Mouse (Mus musculus) lung, embryonic 14.5 days (tissue): ENCODE results near the gene Itpk1. TPM values are rescaled to one million over a fixed set of nuclear protein-coding genes. Genes with fewer than 3 reads are reported as not detected.

Source experiments
- ATAC-seq: fragments of 200-750 bp; cut with Nextera tagmentation; 2 replicates; pipeline ENCODE4 v1.8.0; 2017; ENCODE audit warnings: mild to moderate bottlenecking, moderate TSS enrichment, moderate library complexity; ENCODE audit not compliant: insufficient read depth
- DNase-seq: peaks from one replicate; pipeline ENCODE4 v3.0.0-alpha.2; 2015
- H3K27ac ChIP-seq: fragments of 300-500 bp; sonication (generic); 2 replicates; pipeline ENCODE4 v1.5.1; 2014; ENCODE audit warnings: low read depth, mild to moderate bottlenecking, moderate library complexity
- H3K27me3 ChIP-seq: fragments of 300-500 bp; sonication (generic); 2 replicates; pipeline ENCODE4 v1.6.1; 2014; ENCODE audit warnings: low read length, control low read depth; ENCODE audit not compliant: insufficient read depth
- H3K36me3 ChIP-seq: fragments of 300-500 bp; sonication (generic); 2 replicates; pipeline ENCODE4 v1.6.1; 2014; ENCODE audit warnings: control low read depth; ENCODE audit not compliant: insufficient read depth
- H3K4me1 ChIP-seq: fragments of 300-500 bp; sonication (generic); 2 replicates; pipeline ENCODE4 v1.6.1; 2014; ENCODE audit warnings: antibody characterized with exemption, control low read depth; ENCODE audit not compliant: insufficient read depth
- H3K4me2 ChIP-seq: fragments of 300-500 bp; sonication (generic); 2 replicates; pipeline ENCODE4 v1.6.1; 2014; ENCODE audit warnings: mild to moderate bottlenecking
- H3K4me3 ChIP-seq: fragments of 300-500 bp; sonication (generic); 2 replicates; pipeline ENCODE4 v1.5.1; 2014; ENCODE audit warnings: low read depth, low read length
- H3K9ac ChIP-seq: fragments of 300-500 bp; sonication (generic); 2 replicates; pipeline ENCODE4 v1.6.1; 2014
- H3K9me3 ChIP-seq: fragments of 300-500 bp; sonication (generic); 2 replicates; pipeline ENCODE4 v1.6.1; 2016; ENCODE audit warnings: low read depth, low read length, control low read depth
- CTCF ChIP-seq: IDR thresholded peaks from 2 replicates; pipeline ENCODE4 v1.5.1; 2016; ENCODE audit warnings: antibody characterized with exemption, low read depth
- WGBS: fragments of 180-500 bp; shearing (Covaris S2); extraction: QIAGEN DNeasy Blood & Tissue Kit; methylation state at CpG from one replicate; pipeline ENCODE4 v1.1.7; 2014; 5-methylcytosine and 5-hydroxymethylcytosine counted together
- polyA plus RNA-seq: library from polyadenylated mRNA; unstranded; fragments of >200 nt; fragmentation: Nextera tagmentation; extraction: Ambion mirVana; gene quantifications from 2 replicates; pipeline ENCODE4 v1.2.1, GENCODE M21; 2014

Gene Itpk1
- polyA plus RNA-seq, 1 experiment from 2014 or later = 8.4 TPM

DNA sequence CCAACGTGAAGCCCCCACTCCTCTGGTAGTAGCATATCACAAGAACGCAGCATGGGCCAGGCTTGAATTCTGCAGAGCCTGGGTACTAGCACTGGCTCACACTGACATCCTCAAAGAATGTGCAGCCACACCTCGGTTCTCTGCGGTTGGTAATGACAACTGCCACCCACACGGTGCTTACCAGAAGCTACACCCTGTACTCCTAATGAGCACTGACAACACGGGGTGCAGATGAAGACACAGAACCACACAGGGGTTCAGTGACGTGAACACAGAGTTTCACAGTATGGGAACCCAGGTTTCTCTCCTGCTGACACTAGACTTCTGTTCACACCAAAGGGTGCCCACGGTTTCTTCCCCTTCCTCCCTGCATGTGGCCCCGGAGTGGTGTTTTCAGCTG is 76.5 kb downstream of the Itpk1 start:
- DNase-seq (no peak), ATAC-seq (no peak)
- H3K4me1 ChIP-seq = no peaks in the 10 kb centered on the region
- H3K9me3 ChIP-seq = no peaks in the 10 kb centered on the region
- no peak overlapping the region for H3K9ac ChIP-seq
- no peak for TF ChIP-seq CTCF
- H3K4me3 ChIP-seq = no peak overlapping the region
- H3K27me3 ChIP-seq = no peaks in the 10 kb centered on the region
- no peak overlapping the region for H3K27ac ChIP-seq
- H3K4me2 ChIP-seq = no peak overlapping the region
- no peaks in the 10 kb centered on the region for H3K36me3 ChIP-seq
- 59% methylated on average over 9 of the region's 9 CpGs for WGBS

GRCm38 (mm10) chr12:102627545-102627944 is 77.2 kb downstream of the Itpk1 start:
- Histone ChIP-seq H3K4me1 (no peaks in the 10 kb centered on the region), H3K27ac (no peak overlapping the region), H3K4me3 (no peak overlapping the region), H3K9me3 (no peaks in the 10 kb centered on the region), H3K9ac (no peak overlapping the region), H3K27me3 (no peaks in the 10 kb centered on the region), H3K36me3 (no peaks in the 10 kb centered on the region), H3K4me2 (no peak overlapping the region)
- ATAC-seq (no peak), DNase-seq (no peak)
- TF ChIP-seq CTCF = no peak
- 87% methylated on average over 5 of the region's 5 CpGs for WGBS

GRCm38 (mm10) chr12:102626841-102627240 is 77.9 kb downstream of the Itpk1 start:
- Histone ChIP-seq H3K9ac (no peak overlapping the region), H3K4me2 (no peak overlapping the region), H3K27ac (no peak overlapping the region), H3K9me3 (no peaks in the 10 kb centered on the region), H3K27me3 (no peaks in the 10 kb centered on the region), H3K4me3 (no peak overlapping the region), H3K36me3 (no peaks in the 10 kb centered on the region), H3K4me1 (no peaks in the 10 kb centered on the region)
- ATAC-seq (no peak), DNase-seq (no peak)
- WGBS = 66% methylated on average over 7 of the region's 7 CpGs
- no peak for TF ChIP-seq CTCF

DNA sequence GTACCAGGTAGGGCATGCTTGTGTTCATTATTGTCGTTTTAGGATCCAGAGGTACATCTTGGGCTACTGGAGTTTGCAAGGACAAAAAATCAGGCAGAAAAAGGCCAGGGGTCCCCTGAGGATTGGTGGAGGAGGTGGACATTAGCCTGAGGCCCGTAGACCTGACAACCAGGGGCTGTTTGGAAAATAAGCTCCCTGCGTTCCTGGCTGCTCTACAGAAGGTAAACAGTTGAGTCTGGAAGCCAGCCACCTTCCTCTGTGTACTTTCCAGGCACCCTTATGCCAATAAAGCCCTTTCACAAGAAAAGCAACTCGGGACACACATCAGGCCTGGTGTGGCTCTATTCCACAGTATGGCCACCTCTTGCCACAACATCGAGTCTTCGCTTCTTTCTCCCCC is 79.0 kb downstream of the Itpk1 start:
- no peak overlapping the region for H3K9ac ChIP-seq
- no peak overlapping the region for H3K4me3 ChIP-seq
- H3K9me3 ChIP-seq = no peaks in the 10 kb centered on the region
- no peaks in the 10 kb centered on the region for H3K27me3 ChIP-seq
- TF ChIP-seq CTCF = no peak
- peak; percentile 32 for DNase-seq
- 51% methylated on average over 6 of the region's 6 CpGs for WGBS
- no peak overlapping the region for H3K27ac ChIP-seq
- ATAC-seq = no peak
- H3K4me2 ChIP-seq = no peak overlapping the region
- no peaks in the 10 kb centered on the region for H3K36me3 ChIP-seq
- H3K4me1 ChIP-seq = no peaks in the 10 kb centered on the region

- WGBS = 59% methylated on average over 5 of the region's 5 CpGs
These were observed 79.6 kb downstream of the Itpk1 start for GRCm38 (mm10) chr12:102625118-102625517.

DNA sequence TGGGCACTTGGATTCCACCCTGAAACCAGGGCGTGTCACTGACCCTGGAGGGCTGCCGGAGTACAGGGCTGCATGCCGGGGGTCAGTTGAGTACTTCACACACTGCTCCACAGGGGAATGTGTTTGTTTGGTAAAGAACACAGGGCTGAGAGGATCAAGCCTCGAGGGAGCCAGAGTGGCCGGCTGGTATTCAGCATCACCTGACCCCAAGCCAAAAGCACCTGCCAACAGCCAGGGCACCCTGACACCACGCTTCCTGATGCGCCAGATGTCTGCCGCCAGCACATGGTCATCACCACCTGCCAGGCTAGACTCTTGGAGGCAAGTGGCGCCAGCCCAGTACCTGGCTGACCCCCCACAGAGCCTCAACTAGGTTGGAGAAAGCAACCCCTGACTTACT is 80.9 kb downstream of the Itpk1 start:
- H3K4me2 ChIP-seq = no peak overlapping the region
- H3K27me3 ChIP-seq = no peaks in the 10 kb centered on the region
- H3K36me3 ChIP-seq = no peaks in the 10 kb centered on the region
- WGBS = 55% methylated on average over 9 of the region's 9 CpGs
- no peaks in the 10 kb centered on the region for H3K4me1 ChIP-seq
- H3K9ac ChIP-seq = no peak overlapping the region
- no peak for TF ChIP-seq CTCF
- DNase-seq (no peak), ATAC-seq (no peak)
- no peak overlapping the region for H3K4me3 ChIP-seq
- H3K9me3 ChIP-seq = no peaks in the 10 kb centered on the region
- no peak overlapping the region for H3K27ac ChIP-seq

More at GRCm38 (mm10) chr12:102625118-102625517, 79.6 kb downstream of the Itpk1 start:
- Histone ChIP-seq H3K9ac (no peak overlapping the region), H3K4me2 (no peak overlapping the region), H3K9me3 (no peaks in the 10 kb centered on the region), H3K4me3 (no peak overlapping the region), H3K36me3 (no peaks in the 10 kb centered on the region), H3K4me1 (no peaks in the 10 kb centered on the region), H3K27me3 (no peaks in the 10 kb centered on the region), H3K27ac (no peak overlapping the region)
- TF ChIP-seq CTCF = no peak
- DNase-seq (no peak), ATAC-seq (no peak)

DNA sequence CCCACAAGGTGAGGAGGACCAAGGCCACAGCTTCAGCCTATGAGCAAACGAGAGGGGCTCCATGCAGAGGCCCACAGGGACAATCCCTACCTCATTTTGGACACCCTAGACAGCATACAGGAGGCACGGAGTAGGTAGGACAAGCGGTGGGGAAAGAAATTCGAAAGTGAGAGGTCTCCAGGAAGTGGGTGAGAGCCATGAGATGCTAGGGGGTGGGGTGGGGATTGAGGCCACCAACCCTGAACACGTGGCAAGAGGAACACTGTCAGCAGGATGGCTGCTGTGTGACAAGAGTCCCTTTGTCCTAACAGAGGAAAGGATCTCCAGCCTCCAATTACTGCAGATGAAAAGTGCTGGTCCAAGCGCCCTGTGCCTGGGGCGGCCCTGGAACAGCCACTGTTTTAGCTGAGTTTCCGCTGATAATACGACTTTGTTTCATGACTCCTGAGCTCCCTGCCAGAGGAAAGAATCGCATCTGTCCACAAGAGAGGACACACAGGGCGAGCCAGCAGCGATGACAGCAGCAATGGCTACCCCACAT is 82.4 kb downstream of the Itpk1 start:
- no peaks in the 10 kb centered on the region for H3K27me3 ChIP-seq
- ATAC-seq (no peak), DNase-seq (no peak)
- 73% methylated on average over 12 of the region's 12 CpGs for WGBS
- no peak overlapping the region for H3K9ac ChIP-seq
- no peak overlapping the region for H3K4me3 ChIP-seq
- no peak overlapping the region for H3K27ac ChIP-seq
- no peak for TF ChIP-seq CTCF
- H3K9me3 ChIP-seq = no peaks in the 10 kb centered on the region
- H3K4me2 ChIP-seq = no peak overlapping the region
- no peaks in the 10 kb centered on the region for H3K4me1 ChIP-seq
- no peaks in the 10 kb centered on the region for H3K36me3 ChIP-seq

- ATAC-seq = no peak
These were observed 82.9 kb downstream of the Itpk1 start for GRCm38 (mm10) chr12:102621811-102622210.

More at GRCm38 (mm10) chr12:102621811-102622210, 82.9 kb downstream of the Itpk1 start:
- Histone ChIP-seq H3K9ac (no peak overlapping the region), H3K4me1 (no peaks in the 10 kb centered on the region), H3K4me2 (no peak overlapping the region), H3K4me3 (no peak overlapping the region), H3K9me3 (no peaks in the 10 kb centered on the region), H3K27me3 (no peaks in the 10 kb centered on the region), H3K27ac (no peak overlapping the region), H3K36me3 (no peaks in the 10 kb centered on the region)
- WGBS = 80% methylated on average over 4 of the region's 4 CpGs
- no peak for DNase-seq
- no peak for TF ChIP-seq CTCF
